Mouse (Mus musculus): ENCODE measurements at regions not wholly inside any gene's neighbourhood (a gene's known extent, or its start where the extent isn't known, plus 50 kb on each side); places are given as distances from the start of the nearest gene placed in this dataset.
"Not testable (repeated sequence)": the region's sequence is repeated elsewhere in the genome, so short reads cannot be mapped to it uniquely, and the experiment has no call there.

DNA sequence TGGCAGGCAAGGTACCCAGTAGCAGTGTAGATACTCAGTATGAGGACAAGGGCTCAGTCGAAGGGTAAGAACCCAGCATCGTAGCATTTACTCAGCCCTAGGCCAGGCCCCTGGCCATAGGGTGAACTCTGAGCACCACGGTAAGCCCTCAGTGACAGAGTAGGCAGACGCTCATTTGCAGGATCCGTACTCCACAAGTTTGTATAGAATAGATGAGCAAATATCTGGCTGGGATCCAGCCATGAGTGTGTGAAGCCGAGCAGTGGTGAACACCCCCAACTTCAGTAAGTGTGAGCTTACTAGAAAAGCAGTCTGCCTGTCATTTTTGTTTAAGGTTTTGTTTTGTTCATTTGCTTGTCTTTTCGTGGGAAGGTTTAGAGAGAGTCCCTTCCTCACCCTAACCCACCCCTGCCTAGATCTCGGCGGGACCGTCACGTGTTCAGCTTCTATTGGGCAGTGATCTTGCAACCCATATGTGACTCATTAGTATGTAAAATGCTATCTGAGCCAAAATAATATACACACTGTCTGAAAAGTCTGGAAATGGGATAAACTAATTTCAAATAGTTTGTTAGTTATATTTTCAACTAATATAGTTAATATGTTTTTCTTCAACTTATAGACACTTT, 76.3 kb downstream of the Gm5447 start:
- DNase-seq: no peak

DNA sequence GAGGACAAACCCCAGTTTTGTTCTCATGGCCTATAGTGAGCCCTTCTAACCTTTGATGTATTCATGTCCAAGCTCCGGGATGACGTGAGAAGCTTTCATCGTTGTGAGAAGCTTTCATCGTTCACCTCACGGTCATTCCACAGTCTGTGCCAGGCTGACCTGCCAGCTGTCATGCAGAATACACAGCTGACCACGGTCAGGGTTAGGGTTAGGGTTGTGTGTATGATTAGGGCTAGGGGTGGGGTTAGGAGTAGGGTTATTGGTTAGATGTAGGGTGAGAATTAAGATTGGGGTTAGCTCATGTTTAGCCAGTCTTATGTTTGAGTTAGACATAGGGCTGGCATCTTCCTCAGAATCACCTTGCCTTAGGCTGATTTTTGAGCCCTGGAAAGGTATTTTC, 77.6 kb downstream of the Gm5447 start:
- DNase-seq: not testable (repeated sequence)

DNA sequence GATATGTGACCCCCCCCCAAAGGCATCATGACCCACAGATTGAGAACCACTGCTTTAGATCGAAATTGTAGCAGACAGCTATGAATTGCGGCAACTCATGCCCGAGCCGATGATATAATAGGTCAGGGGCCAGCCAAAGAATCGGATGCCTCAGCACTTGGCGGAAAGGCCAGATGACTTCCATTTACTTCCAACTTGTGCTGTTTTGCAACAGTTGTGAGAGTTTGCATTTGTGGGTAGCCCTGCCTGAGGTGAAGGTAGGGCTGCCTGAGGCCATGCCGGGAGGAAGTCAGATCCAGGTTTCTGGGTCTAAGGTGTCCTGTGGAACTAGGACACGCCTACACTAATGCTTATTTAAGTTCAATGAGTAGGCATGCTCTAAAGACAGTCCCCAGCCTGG, 80.4 kb downstream of the Gm5447 start:
- DNase-seq: no peak

DNA sequence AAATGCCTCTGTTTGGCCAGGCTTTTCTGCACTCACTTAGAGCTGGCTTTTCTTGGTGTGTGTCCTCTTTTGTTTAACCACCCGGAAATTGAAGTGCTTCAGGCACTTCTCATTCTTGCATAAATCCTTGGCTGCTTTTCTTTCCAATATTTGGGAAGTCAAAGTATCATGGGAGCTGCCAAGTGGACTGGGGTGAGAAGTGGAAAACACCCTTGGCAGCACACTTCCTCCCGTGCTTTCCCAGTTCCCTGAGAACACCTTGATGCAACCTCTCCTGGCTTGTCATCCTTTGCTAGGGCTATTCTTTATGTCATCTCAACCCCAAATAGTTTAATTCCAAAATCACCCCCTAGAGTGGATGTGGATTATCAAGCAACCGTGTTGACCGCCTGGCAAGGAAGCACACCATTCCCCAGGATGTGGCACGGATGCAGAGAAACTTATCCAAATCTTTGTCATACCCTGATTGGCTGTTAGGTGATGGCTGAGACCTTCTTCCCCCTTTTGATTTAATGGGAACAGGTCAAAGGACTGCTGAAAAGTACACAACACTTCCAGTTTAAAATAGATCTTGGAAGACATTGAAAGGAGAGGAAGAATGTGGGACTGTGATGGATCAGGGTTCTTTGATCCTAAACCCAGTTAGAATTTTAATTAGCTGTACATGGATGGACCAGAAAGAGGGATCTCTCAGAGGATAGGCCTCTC, 81.5 kb downstream of the Gm5447 start:
- DNase-seq: no peak

DNA sequence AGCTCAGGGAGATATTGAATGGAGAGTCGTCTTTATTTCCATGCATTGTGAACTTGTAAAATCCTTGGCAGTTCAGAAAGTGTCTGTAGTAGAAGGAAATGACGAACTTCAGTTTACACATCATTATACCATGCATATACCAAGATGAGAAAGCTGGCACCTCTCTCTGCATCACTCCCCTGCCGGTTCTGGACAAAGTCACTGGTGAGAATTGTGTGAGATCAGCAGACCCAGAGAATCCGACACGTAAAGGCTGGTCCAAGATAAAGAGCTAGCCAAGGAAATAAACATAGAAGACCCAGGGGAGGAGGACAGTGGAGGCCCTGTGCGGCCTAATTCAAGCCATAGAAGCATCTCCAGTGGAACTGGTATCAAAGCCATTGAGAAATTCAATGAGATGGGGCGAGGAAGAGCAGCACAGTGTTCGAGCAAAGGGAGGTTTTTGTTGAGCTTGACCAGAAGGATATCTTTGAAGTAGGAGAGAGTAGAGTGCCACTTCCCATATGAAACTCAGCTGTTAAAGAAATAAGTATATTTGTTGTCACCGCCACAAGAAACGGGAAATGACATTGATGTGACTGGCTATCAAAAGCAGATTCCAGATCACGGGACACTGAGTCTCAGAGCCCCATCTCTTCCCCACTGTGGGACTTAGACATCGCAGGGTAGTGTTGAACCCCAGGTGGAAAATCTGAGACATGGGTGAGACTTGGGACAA, 82.3 kb downstream of the Gm5447 start:
- no peak for DNase-seq

DNA sequence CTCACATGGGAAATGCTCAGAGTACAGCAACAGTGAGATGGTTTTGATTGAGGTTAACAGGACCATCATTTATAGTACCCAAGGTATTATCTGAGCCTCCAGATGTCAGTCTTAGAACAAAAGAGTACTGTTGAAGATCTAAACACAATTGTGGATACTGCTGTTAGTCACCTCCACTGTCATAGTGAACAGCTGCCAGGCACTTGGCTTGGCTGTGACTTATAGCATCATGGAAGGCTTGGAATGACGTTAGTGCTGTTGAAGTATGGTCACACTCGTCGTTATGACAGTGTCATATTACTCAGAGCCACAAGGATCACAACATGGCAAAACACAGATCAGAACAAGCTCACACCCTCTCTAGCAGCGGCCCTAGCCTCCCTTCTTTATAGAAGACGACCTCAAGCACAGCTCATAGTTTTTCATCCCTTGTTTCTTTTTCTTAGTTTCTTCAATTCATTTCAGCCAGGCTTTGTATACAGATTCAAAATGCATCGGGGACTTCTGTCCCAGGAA, 87.0 kb downstream of the Gm5447 start:
- no peak for DNase-seq

DNA sequence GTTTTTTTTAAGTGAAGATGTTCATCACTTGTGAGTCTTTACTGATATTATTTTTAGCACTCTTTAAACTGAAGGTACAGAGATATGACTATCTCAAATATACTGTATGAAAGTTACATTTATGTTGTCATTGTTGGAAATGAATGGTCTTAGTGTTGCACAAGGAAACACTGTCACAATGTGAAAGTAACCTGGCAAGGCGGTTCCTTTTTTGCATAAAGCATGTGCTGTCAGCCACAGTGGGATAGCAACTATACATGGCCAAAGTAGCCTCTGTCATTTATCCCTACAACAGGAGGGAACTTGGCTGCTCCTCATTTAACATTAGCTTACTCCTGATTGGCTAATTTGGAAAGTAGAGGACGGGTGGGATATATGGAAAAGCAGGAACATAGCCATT, 94.3 kb downstream of the Gm5447 start:
- DNase-seq: no peak

DNA sequence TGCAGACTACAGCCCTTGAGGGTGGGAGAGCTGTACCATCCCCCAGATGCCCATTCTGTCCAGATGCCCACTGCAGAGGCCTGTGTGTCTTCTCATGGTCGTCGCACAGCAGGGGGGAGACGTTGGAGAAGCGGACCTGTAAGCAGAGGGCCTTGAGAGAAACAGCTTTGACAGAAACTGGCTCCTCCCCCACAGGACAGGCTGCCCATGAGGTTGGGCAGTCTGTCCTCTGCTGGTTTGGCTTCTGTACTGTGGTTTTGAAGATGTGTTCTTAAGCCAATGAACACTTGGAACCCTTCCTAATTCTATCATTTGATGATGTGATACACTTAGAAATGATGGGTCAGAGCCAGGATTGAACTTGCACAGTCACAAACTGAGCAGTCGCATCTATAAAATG, 102.5 kb downstream of the Gm5447 start:
- no peak for DNase-seq

DNA sequence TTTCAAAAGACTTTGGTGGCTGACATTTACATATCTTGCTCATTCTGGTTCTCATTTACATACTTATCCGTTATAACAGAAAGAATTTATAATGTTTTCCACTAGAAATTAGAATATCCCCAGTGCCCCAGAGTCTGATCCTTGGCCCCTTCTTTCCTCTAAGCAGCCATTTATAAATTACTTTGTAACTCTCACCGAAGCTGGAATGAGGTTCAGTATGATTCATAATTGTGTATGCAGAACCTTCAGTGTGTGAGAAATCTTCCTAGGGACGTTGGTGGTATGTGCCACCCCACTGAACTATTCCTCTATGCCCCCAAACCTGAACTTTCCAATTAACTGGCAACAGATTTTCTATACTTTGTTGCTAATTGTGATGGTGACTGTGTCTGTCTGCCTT, 104.7 kb downstream of the Gm5447 start:
- no peak for DNase-seq

DNA sequence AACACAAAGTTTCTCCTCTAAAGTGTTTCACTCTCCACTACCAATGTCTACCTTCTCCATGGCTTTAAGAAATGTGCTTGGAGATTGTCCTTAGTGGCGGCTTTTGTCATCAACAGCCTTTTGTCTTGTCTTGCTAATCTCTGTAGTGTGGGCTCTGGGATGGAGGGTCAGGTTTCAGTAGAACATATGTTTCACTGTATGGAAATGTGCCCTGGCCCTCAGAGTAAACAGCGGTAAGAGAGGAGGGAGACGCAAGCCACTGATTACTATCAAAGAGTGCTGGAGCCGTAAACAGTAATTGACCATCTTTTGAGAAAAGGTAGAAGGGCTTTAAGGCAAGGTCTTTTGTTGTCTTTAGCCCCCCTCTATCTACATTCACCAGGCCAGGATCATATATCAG, 106.2 kb downstream of the Gm5447 start:
- DNase-seq: no peak

DNA sequence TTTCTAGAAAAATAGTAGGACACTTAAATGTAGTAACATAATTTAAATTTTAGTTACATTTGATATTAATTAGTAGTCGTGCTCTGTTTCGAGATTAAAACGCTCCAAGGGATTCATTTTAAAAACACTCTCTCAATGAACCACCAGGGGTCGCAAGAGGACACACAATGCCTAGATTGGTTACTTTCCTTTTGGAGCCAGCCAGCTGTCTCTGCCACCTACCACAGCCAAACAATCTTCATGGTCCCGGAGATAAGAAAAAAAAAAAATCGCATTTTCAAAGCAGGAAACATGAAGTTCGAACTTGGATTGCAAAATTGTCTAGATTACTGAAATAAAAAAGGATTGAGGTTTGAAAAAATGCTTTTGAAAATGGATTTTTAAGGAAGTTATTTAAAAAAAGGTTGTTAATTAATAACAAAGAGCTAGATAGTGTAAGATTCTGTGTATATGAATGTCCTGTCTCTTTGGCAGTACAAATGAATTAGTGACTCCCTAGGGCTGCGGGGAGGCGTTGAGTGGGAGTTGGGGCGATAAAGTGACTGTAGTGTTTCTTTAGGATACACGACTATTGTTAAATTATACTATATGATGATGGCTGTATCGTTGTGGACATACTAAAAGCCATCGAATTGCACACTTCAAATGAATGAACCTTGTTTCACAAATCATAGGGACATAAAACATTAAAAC, 108.6 kb downstream of the Gm5447 start:
- DNase-seq: peak; percentile 18 to 58

DNA sequence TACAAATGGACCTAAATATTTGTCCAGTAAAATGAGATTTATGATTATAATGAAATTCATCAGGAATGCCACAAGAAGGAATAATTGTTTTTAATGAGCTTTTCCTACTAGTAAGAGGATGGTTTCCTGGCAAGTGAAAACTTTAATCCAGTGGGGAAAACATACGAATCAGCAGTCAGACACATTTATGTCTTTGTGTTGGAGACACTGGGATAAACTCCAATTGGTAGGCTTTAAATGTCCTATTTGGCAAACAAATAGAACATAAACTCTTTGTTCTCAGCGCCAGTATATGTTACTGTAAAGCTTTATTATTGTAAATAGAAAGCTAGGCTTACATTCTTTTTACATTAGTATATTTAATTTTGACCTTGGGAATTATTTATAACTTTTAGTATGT, 127.0 kb downstream of the Gm5447 start:
- DNase-seq: no peak

DNA sequence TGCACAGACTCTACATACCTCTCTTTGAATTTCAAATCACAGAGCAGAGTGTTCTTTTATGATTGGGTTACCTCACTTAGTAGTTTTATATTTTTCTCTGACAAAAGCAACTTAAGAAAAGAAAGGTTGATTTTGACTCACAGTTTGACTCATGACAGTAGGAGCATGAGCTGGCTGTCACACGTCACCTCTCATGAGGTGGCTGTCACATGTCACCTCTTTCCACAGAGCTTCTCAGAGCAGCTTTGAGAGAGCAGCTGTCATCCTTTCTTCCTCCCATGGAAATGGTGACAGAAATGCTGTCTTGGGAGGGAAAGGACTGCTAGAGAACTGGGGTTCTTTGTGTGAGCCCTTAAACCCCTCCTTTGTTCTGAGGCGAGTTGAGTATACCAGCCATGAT, 133.4 kb downstream of the Gm5447 start:
- no peak for DNase-seq

DNA sequence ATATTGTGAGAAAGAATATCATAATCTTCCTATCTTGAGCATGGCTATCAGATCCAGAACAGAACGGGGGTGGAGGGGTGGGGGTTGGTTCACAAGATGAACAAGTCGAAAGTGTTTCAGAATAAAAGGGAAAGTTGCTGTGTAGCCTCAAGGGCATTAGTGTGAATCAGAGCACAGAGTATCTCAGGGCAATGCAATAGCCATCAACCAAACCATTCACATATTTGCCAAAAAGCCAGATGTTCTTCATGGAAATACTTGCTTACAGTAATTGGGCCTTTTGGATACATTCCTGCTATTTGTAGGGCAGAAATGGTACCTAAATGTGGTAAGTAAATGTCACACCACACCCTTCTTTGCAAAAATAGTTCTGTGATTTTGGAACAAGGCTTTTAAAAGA, 135.2 kb downstream of the Gm5447 start:
- no peak for DNase-seq

DNA sequence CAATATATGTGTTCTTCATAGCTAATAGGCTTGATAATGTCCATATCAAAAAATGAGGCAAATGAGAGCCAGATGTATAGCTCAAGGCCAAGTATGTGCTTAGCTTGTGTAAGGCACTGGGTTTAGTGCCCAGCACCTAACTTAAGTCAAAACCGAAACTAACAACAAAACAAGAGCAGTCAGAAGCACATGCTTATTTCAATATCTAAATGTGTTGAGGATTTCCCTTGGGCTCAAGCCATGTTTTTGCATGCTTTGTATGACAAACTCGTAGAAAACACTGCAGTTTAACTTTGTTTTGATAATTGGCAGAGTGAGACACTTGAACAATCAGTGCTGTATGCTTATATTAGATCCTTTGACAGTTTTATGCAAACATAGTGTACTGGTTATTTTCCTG, 148.7 kb downstream of the Gm5447 start:
- no peak for DNase-seq

DNA sequence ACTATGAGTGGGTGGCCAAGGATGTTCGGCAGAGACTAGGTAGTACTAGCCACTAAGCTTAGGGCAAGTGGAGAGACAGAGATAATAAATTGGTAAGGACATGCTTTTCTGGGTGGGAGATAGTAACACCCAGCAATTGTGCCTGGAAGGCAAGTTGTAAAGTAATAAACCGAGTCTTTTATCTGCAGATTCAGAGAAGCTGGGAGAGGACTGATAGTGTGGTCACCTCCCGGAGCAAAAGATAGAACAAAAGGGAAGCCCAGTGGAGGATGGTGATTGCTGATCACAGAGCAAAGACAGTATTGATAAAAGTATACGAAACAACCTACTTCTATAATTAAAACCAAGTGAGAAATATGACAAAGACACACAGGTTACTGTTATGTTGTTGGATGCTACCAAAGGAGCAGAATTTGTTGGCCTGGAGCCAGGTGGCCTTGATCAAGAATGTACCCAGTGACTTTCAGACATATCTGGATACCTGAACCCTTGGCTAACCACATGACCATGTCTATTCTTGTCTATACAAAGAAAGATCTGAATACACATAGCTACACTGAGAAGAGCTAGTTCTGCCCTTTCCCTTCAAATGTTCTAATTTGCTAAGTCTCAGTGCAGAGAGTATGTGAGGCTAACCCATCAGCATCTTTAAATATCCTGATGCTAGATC, 150.7 kb downstream of the Gm5447 start:
- DNase-seq: no peak

DNA sequence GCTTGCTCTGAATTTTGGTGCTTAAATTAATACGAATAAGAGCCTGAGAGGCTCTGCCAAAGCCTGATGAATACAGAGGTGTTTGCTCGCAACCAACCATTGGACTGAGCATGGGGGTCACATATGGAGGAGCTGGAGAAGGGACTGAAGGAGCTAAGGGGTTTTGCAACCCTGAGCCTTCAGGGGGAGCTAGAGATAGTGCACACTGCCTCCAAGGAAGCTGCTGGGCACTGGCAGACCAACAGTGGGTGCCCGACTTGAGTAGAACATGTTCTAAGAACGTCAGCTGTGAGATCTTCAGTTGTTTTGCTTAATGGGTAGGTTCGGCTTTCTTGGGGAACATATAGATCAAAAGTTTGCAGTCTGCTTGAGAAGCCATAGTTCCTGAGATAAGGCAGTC, 158.5 kb downstream of the Gm5447 start:
- DNase-seq: no peak

DNA sequence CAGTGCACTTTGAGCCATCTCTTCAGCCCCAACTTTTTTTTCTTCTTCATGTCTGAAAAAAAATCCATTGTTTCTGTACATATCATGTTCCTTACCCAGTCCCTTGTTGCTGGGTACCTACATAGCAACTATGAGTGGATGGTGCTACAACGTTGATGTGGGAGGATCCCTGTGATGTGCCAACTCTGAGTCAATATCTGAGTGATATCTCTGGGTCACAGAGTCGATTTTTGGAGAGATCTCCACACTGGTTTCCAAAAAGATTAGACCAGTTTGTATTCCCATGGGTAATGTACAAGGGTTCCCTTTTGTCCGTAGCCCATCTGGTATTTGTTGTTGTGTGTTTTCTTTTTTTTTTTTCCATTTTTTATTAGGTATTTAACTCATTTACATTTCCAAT, 165.7 kb downstream of the Gm5447 start:
- DNase-seq: no peak

DNA sequence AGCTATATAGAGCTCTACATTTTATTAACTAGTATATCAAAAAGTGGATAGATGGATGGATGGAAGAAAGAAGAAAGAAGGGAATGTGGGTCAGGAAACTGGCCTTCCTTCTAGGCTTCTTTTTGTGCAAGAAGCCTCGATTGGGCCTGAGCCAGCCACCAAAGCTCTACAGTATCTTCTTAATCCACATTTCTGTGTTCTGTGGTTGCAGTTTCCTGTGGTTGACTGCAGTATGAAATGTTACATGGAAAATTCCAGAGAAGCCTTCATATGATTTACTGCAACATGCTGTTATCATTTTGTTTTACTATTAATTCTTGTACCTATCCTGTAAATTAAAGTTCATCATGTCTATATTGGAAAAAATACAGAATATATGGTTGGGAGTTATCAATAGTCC, 173.3 kb downstream of the Gm5447 start:
- no peak for DNase-seq

DNA sequence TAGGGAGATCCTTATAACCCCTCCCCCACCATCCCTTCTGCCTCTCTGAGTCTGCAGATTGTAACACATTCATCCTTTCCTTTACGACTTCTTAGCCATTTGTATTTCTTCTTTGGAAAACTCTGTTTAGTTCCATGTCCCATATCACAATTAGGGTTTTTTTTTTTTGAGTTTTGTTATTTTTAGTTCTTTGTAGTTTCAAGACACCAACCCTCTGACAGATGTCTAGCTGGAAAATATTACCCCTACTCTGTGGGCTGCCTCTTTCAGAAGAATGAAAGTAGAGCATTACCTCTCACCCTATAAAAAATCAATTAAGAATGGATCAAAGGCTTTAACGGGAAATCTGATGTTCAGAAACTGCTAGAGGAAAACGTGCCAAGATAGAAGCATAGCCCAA, 180.1 kb downstream of the Gm5447 start:
- no peak for DNase-seq

DNA sequence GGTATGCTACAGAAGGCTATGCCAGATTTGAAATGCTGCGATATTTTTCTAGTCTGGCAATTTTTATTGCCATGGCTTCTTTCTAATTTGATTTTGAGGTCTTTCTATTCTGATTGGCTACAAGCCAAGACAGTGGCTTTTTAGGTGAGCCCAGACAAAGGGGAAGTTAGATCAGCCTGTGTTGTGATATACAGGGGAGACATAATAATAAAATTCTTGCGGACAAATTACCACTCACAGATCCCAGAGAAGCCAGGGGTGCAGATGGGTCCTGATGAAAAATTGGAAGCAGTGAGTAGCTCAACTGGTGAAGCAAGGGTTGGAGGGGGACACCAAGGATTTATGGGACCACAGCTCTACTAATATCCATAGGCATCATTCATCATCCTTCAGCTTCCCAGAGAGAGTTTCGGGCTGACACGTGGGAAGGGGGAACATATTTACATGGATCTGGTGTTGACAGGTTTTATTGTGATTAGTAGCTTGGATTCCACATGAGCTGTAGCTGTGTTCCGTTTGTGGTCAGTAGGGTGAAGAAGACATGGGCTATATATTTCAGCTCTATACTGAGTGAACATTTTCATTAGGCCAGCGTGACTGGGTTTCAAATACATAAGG, 190.0 kb downstream of the Gm5447 start:
- DNase-seq: no peak

DNA sequence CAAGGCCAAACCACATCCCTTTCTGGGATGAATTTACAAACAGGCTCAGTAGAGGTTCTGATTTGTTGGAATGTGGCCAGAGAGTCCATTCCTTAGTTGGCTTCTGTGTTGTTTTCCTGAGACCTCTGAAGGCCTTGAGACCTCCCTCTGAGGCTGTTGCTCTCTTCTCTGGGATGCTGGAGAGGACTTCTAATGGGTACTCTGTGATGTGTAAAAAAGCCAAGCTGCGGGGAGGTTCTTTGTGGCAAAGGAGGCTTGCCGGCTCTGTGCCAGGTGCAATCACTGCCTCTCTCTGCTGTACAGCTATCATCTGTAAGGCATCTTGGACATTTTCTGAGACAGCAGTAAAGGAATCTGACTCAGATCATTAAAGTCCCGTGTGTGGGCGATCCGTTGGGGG, 192.3 kb downstream of the Gm5447 start:
- DNase-seq: no peak

Data from layer of hippocampus, postnatal 36 days (tissue).